Mouse (Mus musculus) spleen, embryonic (tissue): ENCODE data around the gene Cacna2d3.

ENCODE experiments used
- CTCF ChIA-PET: fragments of 350-600 bp; sonication (Branson Sonifier 250); formaldehyde crosslinking; loops from one replicate; lab custom pipeline; 2022; lab: Charles Lee

The Cacna2d3 gene

DNA sequence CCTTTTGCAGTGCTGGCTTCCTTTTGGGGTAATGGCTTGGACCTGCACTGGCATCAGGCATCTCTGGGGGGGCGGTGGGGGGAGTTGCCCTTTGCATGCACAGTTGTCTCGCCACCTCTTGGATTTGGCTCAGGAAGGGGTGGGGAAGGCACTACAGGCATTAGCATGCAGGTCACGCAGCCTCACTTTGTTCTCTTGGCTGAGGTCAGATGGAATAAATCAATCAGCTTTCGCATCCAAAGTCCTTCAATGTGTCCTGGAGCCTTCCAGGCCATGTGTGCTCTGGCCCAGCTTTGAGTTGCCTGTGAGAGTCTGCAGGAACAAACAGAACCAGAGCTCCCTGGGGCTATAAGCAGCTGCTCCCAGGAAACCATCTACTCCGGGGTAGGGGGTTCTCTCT is 705.8 kb downstream of the Cacna2d3 start:
- CTCF ChIA-PET: no interaction called here

DNA sequence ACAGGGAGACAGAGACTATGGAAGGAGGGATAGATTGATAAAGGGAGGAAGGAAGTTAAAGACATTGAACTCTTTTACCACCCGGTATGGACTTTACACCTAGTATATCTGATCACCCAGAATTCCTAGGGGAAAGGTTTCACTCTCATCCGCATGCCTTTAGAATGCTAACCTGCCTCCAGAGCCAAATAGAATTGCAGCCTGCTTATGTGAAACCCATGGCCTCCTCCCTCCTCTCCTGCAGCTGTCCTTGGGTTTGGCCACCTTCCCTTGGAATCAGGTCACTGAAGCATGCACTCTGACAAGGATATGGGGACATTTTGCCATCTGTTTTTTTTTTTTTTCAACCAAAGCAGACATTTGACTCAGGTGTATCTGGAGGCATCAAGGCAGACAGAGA is 707.0 kb downstream of the Cacna2d3 start:
- CTCF ChIA-PET: no interaction called here

DNA sequence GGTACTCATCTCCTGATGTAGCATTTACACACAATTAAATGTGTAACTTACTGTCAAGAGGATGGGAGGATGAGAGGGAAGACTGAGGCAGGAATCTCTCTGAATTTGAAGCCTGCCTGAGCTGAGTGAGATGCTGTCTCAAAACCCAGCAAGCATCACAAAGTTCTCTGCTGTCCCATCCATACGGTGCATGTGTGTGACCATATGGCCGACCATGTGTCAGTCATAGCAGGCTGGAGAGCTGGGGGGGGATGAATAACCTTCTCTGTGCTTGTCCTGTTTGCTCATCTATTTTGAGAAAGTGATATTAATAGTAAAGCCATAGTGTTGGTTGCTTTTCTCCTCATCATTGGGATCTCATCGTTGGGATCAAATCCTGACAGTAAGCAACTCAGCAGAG is 708.5 kb downstream of the Cacna2d3 start:
- CTCF ChIA-PET: no interaction called here

DNA sequence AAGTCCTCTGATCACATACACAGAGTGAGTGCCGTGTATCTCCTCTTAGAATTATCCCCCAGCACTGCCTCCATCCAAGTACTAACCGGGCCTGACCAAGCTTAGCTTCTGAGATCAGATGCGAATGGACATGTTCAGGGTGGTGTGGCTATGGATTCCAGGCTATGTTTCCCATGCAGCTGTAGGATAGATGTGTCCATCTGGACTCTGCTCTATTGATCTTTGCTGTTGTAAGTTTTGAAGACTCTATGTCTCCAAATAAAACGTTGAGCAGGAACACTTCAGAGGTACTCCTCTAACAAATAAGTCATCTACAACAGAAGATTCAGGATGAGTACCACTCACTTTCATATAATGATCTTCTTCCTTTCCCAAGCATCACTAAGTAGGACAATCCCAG is 712.0 kb downstream of the Cacna2d3 start:
- CTCF ChIA-PET: no interaction called here

DNA sequence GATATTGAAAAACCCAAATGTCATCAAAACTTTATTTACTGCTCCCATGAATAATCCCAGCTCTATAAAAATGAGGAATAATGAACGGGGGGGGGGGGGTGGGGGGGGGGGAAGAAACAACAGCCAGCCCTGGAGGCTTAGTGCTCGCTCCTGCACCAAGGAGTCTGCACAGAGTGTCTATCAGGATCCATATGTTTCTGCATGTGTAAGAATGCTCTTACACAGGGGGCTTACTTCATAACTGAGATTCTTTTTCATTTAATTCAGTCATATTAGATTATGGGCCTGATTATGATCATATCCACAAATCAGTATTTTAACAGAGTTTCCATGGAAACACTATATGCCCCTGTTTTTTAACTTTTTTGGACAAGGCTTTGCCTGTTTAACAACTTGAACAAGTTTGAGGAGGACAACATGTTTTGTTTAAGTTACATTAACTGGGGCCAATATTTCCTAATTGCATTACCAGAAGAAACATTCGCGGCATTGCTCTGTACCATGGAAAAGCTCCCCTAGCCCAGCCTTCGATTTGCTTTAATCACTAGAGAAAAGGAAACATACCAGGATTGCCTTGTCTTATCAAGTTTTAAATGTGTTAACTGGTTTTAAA is 716.3 kb downstream of the Cacna2d3 start:
- CTCF ChIA-PET: no interaction called here

DNA sequence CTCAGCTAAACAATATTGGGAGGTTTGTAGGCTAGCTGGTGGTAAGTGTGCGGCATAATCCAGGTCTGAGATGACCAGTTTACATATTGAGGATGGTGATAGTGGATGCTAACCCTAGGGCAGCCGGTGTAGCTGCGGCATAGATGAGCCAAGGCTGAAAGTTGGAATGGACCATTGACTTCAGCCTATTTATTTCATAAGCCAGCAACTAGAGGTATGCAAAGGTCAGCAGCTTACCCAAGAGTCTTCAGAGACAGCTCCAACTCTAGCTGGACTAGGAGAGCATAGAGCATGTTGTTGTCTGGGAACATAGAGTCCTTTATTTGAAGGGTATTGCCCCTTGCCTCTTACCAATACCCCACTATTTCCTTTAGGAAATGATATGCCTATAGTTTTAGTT is 725.1 kb downstream of the Cacna2d3 start:
- CTCF ChIA-PET: no interaction called here

DNA sequence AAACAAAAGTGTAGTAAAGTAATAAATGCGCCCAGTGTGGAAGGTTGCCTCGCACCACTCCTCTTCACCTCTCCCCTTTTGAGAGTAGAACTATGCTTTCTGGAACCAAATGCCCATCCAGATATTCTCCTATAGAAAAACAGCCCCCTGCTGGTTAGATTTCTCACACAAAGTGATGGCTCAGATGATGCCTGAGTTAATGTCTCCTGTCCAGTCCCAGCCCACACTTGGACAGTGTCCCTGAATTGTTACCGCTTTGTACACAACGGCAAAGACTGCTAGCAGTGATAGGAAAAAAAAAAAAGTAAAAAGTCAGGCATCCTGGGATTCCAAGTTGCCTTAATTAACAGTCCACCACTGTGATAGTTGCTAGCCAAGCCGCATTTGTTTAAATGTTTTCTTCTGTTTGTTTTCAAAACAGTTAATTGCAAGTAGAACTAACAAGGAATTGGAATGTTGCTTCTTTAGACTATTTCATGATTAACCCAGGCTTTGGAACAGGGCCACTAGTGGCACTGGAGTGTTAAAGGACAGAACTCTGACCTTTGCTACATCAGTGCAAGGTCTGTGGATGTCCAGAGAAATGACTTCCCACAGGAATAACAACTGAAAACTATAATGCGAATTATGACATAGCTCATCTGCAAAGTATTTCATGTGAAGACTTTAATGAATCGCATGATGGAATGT is 733.3 kb downstream of the Cacna2d3 start:
- CTCF ChIA-PET: no interaction called here

DNA sequence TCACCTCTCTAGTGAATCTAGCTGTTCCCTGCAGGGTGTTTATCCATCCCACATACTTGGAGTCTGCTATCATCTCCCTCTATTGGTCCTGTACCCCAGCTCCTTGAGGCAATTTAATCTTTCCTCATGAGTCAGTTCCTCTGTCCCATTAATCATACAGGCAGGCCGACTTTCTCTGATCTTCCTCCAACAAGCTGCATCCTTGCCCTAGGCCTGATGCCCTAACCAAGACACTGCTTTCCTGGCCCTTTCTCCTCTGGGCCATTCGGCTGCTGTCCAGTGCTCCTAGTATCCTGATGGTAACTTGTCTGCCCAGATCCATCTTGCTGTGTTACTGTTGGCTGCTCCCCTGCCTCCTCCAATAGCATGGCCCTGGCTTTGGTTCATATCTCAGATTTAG is 737.4 kb downstream of the Cacna2d3 start:
- CTCF ChIA-PET: no interaction called here

DNA sequence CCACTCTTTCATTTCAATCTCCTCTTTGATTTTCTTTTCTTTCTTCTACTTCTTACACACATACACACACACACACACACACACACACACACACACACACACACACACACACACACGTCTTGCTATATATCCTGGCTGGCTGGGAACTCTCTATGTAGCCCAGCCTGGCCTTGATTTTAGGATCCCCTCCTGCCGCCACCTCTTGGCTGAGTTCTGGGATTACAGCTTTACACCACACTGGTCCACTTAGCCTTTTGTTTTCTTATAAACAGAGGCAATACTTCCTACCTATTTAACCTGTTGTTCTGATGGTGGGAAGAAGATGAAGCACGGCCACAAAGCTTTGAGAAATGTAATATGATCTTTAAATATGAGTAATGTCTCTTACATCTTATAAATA is 741.2 kb downstream of the Cacna2d3 start:
- CTCF ChIA-PET: no interaction called here

DNA sequence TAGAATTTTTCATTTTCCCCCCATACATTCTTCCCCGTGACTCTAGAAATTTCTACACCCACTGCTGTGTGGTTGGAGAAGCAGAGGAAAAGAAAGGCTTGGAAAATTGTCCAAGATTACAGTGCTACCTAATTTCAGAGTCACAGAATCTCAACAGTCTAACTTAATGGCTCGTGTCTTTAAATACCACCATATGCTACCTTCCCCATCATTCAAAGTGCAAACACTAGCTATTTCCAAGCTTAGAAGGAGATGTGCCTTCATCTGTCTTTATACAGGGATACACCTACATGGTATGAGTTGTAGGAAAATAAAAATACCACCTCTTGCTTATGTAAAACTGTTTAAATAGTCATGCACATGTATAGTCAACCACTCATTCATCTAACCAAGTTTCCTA is 742.4 kb downstream of the Cacna2d3 start:
- CTCF ChIA-PET: no interaction called here

DNA sequence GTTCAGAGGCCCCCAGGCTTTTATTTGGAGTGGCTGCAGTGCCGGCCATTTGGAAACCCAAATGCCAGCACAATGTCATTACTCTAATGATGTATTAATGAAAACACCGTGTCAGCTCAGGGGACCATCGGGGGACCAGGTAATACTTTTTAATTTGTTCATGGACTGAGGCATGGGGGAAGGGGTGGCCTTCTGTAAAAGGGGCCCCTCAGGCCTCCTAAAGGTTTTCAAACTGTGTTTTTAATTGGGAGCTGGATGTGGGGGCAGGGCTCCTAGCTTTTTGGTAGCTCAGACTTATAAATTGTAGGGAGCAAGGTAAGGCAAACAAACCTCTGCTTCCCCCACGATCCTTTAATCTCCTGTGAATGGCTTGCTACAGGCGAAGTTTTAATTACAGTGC is 749.0 kb downstream of the Cacna2d3 start:
- CTCF ChIA-PET: no interaction called here

DNA sequence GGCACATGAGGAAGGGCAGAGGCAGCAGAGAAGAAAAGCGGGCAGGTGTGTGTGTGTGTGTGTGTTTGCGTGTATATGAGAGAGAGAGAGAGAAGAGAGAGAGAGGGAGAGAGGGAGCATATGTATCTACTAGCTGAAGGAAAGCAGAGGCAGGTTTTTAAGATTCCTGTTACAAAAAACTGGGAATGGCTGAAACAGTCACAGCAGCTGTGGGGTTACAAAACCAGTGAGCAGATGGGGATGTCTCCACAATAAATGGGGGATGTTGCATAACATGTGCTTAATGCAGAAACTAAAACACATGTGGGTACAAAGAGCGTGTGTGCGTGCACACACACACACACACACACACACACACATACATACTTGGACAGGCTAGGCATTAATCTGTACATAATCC is 752.4 kb downstream of the Cacna2d3 start:
- CTCF ChIA-PET: no interaction called here

DNA sequence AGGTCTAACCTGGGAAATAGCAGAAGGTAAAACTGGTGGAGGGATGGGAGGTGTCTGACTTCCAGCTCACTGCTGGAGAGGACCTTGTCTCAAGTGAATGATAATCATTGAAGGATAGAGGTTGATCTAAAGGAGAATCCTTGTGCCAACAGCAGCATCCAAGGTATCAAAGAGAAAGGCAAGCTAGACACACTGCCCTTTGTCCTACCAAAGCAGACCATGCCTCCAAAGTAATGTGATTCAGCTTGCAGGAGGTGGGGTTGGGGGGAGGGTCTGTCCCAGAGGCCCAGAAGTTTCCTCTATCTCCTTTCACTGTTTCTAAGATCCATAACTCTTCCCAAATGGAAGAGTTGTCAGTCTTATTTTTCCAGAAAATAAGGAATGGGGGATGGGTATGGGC is 754.8 kb downstream of the Cacna2d3 start:
- CTCF ChIA-PET: no interaction called here

DNA sequence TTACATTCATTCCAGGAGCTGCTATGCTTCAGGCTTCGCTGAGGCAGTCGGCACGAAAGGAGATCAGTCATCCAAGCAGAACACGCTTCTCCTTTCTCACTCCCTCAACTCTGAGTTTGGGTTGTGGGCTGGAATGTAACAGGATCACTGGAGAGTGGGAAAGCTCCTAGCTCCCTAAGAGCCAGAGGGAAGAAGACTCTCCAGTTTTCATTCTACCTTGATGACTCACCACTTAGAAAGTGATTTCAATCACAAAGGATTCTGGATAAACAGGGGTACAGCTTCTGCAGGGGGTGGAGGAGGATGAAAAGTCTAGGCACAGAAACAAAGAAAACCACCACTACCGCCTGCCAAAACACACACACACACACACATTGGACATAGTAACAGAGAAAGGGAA is 760.3 kb downstream of the Cacna2d3 start:
- CTCF ChIA-PET: no interaction called here

DNA sequence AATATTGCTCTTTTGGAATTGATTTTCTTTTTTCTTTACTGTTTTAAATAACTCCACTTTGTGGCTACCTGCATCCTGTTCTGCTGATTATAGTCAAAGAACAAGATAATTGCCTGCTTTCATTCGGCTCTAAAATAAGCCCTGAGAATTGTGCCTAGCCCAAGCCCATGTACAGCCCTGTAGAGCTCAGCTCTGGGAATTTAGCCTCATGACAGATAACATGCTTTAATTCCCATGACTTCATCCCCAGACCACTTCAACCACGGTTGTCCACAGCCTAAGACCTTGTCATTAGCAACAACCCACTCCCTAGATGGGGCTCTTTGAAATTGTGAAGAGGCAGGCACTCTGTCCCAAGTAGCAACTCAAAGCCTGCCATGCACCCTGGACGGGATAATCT is 762.6 kb downstream of the Cacna2d3 start:
- CTCF ChIA-PET: no interaction called here

DNA sequence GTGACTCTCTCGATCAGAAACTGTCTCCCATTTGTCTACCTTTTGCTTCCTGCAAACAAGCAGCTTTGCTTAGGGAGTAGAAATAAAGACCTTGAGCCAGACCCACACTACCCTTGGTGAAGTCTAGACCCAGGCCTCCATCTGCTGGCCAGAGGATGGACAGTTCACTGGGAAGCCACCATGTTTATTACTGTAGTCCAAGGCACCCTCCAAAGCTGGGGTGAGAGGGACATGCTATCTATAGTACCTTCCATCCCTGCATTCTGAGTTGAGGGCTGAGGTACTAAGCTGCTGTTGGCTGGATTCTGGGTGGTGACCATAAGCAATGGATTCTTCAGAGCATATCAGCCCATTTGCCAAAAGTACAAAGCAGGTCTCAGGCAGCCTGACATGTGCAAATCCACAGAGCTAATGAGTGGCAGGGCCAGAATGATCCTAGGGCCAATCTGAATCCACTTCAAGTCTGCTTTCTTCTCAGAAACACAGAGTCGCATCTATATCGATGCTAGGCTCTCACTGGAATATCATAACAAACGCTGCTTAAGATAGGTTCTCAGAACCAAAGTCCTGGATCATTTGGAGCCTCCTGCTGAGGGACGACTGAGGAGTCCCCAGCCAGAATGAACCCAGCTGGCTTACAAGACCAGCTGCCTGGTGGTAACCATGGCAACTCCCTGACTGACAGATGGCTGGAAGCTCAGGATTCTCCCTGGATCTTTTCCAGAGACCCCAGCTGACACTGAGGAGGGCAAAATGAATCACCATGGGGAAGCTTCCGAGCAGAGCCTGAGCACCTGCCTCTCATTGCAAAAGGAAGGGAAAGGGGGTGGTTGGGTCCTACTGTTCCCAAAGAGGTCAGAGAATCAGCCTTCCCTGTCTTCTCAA is 763.3 kb downstream of the Cacna2d3 start:
- CTCF ChIA-PET: no interaction called here

DNA sequence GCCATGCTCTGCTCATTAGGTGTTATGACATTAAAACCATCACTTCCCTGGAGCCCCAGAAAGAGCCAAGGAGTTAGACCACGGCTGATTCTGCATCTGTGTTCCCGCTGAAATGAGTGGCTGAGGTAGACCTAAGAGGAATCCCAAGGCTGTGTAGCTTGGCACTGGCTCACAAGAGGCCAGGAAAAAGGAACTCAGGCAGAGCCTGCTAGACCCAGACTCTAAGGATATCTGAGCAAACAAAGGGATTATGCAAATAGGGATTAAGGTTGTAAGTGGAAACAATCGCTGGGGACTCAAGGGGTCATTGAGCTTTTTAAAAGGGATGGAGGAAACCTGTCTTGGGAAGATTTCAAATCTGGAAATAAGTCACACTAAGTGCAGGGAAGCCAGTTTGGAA is 766.5 kb downstream of the Cacna2d3 start:
- CTCF ChIA-PET: no interaction called here

DNA sequence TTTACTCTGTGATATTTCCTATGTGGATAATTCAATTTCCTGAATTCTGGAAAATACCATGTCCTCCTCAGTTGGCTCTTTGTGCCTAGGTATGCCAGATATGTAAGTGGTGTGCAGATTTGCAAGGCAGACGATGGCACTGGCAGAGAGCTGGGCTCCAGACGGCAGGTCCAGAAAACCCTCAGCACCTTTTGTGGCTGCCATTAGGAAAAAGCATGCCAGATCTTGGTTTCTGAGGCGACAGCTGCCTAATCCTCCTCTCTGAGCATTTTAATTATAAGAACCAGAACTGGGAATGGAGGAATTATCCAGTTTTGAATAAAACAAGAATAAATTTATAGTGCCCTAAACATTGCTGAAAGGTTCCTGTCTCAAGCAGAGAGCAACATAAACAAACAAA is 767.1 kb downstream of the Cacna2d3 start:
- CTCF ChIA-PET: no interaction called here

DNA sequence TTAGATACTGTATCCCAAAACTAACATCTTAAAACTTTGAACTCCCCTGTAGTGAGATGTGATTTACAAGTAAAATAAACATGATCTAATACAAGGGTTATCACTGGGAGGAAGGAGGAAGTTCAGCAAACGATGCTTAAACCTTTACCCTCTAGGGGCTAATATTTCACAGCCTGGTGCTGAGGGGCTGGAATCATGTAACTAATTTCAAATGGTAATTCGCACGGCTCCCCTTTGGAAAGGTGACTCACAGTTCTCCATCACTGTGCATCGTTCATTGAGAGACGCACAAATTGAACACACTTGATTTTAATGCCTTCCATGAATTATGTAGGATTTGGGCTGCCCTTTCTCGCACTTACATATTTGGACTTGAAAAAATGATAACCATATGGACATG is 767.6 kb downstream of the Cacna2d3 start:
- CTCF ChIA-PET: no interaction called here

DNA sequence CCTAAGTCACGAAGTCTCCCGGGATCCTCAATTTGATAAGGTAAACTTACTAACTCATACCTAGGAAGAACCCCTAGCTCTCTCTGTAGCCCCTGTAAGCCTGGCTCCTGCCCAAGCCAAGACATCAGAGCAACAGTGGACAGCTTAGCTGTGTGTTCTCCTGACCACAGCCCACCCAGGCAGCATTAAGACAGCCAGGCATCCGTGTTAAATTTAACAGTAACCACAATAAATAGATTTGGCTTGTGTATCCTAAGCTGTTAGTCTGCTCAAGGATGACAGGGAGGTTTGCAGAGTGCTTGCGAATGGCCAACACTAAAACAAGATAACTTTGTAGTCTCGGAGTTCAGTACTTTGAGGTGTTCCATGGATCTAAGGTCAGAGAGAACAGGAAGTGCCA is 768.3 kb downstream of the Cacna2d3 start:
- CTCF ChIA-PET: no interaction called here

DNA sequence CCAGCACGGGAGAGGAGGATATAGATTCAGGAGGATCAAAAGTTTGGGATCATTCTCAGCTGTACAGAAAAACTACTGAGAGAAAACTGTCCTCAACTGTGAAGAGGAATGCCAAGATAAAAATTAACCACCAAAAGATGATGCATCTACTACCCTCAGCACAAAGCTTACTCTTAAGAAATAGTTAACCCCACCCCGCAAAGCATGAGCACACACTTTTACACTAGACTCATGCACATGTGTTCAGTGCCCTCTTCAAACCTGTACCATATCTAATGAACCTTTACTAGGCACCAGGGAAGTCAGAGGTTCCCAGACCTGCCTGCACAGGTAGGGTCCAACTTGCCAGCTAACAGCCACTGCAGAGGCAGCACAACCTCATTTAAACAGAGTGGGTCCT is 771.2 kb downstream of the Cacna2d3 start:
- CTCF ChIA-PET: no interaction called here

DNA sequence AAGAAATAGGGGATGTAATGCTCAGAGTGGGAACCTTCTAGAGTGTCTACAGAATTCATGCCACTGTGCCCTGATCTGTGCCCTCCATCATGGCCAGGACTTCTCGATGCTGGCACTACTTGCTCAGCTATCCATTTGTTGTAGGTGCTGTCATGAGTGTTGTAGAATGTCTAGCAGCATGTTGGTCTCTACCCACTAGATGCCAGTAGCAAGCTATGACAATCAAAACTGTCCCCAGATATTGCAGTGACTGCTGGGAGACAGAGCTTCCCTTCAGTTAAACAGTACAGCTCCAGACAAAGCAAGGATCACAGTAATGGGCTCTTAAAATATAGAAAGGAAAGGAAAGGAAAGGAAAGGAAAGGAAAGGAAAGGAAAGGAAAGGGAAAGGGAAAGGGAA is 771.9 kb downstream of the Cacna2d3 start:
- CTCF ChIA-PET: no interaction called here
